Mouse (Mus musculus) heart, adult 9 months (tissue): ENCODE measurements at regions not wholly inside any gene's neighbourhood (a gene's known extent, or its start where the extent isn't known, plus 50 kb on each side); places are given as distances from the start of the nearest gene placed in this dataset.

Source experiments
- DNase-seq, 2 experiments: peaks; one replicate each; pipeline ENCODE4 v3.0.0; 2022; ENCODE audit warnings: low spot score in 2 of 2

DNA sequence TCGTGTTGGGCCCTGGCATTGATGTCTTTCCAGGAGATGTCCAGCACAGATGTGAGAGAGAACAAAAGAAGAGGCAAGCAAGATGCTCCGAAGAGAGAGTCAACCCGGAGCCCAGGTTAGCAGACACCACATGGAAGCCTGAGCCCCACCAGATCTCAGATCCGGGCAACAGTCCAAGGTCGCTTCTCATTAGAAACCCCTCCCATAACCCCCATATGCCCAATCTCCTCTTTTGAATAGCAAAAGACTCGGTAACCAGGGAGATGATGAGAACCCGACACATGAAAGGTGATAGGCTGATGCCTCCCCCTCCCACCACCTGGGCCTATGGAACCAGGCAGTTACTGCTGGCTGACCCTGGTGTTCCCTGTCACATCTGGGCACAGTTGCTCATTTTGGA lies 155.7 kb upstream of the Igsf21 start:
- DNase-seq: no peak

DNA sequence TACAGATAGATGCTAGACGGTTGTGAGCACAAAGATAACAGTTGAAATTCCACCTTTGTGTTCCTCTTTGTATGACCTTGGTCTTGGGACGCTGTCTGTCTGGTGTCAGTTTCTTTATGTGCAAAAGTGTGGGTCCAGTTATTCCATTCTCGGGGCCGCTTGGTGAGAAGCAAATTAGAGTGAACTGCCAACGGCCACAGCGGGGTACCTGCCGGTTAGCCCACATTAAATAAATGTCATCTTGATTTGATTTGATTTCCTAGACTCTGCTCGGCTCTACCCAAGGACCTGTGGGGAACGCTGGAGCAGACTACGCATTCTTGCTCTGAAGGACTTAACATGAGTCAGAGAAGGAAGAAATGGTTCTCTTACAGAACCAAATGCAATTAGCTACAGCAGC lies 155.0 kb upstream of the Igsf21 start:
- DNase-seq: no peak

DNA sequence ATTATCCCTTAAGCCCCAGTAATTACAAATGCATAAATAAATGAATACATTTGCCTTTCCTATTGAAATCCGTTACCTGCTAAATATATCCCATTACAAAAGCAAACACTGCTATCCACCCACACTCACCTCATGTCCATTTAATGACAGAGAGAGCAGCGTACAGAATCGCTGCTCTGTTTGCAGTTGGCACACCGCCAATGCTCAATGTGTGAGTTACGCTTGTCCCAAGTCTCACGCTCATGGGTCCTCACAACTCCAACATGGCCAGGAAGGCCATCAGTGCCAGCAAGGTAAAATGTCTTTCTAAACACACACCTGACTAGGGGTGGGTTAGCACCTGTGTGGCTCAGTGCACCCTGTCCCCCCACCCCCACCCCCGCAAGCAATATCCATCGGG lies 150.0 kb upstream of the Igsf21 start:
- no peak for DNase-seq

DNA sequence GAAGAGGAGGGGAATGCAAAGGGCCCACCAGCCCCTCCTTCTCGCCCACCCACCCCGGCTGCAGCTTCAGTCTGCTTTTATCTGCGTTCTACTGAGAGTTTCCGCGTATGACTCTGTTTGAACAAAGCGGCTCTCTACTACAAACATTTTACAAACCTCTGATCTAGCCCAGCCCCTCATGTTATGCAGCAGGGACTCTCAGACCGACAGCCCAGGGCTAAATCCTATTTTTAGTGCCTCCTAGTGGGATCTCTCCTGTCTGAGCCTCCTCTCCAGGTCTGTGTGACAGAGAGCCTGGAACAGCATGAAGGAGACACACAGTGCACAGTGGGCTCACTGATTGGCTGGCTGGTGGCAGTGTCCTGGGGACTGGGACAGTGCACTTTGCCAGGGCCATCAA lies 145.7 kb upstream of the Igsf21 start:
- no peak for DNase-seq

DNA sequence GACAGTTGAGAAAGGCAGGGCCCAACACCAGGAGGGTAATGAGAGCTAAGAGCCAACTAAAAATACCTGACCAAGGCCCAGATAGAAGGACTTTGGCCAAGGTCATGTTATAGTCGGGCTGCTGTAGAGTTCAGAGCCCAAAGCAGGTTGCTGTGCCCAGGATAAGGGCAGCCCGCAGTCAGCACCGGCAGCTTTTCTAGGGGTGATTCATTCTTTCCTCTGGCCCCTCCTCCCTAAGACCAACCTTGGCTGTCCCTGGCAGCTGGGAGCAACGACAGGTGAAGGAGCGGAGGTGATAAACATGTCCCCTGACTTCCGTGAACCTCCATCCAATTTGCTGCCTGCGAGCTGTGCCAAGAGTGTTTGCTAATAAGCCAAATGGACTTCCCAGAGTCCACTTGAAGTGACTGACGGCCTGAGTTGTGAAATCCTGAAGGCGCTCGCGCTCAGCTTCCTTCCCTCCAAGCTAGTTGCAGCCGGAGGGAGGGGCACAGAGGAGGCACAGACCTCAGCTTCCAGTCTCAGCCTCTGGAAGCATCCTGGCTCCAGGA lies 144.2 kb upstream of the Igsf21 start:
- peak in 1 of 2 experiments; percentile 6 for DNase-seq

DNA sequence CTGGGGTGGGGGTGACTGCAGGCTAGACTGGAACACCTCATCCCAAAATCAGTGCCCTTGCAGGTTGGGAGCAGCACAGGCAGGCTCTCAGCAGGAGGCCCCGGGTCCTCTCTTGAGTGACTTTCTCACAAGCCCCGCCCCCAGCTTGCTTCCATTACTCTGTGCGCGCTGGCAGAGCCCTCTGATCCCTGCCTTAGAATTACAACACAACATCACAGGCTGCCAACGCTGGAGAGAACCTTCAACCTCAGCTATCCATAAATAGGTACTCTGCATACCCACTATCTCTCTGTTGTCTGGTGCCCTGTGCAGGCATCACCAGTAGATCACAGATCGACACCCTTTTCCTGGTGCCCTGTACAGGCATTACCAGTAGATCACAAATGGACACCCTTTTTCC lies 139.1 kb upstream of the Igsf21 start:
- no peak for DNase-seq

DNA sequence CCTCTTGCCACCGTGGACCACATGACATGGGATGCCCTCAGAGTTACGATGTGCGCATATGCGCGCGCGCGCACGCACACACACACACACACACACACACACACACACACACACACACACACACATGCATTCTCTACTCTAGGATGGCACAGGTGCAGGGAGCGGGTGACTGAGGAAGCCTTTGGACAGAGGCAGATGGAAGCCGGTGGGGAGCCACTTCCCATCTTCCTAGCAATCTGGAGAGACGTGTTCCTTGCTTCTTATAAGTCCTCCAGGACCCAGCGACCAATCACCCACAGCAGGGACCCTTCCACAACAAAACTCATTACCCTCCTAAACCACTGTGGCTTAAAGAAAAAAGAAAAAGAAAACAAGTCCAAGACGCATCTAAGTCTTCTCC lies 138.6 kb upstream of the Igsf21 start:
- DNase-seq: no peak

DNA sequence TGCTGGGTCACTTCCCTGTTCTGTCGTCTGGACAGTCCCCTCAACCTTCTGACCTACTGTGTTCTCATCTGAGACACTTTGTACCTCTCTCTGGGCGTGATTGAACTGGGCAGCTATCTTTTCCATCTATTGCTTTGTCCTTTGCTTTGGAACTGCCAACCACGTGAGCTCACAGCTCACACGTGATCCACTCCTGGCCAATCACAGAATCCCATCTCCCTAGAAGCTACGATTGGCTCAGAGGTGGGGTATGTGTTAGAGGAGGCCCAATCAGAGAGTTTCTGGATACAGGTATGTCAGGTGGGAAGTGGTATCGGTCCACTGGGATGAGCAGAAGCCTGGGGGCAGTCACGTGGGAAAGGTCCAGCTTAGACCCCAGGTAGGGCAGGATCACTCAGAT lies 137.0 kb upstream of the Igsf21 start:
- DNase-seq: no peak

DNA sequence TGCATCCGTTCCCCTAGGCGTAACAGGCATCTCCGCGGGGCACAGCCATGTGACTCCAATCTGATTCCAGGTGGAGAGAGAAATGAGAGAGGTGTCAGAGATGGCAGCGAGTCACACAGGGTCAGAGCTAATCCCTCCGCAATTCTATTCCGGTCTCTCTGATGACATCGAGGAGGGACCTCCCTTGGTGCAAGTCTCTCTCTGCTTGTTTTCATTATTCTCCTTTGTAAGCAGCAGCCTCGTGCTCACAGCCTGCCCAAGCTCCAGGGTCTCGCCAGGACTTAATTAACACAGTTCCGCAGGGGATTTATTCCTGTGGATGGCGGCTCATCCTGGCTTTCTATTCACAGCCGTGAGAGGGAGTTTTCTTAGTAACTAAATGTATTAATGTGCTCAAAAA lies 134.1 kb upstream of the Igsf21 start:
- no peak for DNase-seq

DNA sequence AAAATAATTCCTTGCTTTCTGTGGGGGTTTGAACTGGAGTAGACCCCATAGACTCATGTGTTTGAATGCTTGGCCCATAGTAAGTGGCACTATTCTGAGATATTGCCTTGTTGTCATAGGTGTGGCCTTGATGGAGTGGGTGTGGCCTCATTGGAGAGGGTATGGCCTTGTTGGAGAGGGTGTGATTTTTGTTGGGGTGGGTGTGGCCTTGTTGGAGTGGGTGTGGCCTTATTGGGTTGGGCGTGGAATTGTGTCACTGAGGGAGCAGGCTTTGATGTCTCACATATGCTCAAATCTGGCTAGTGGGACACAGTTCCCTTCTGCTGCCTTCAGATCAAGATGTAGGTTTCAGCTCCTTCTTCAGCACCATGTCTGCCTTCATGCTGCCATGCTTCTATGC lies 131.4 kb upstream of the Igsf21 start:
- DNase-seq: no peak

DNA sequence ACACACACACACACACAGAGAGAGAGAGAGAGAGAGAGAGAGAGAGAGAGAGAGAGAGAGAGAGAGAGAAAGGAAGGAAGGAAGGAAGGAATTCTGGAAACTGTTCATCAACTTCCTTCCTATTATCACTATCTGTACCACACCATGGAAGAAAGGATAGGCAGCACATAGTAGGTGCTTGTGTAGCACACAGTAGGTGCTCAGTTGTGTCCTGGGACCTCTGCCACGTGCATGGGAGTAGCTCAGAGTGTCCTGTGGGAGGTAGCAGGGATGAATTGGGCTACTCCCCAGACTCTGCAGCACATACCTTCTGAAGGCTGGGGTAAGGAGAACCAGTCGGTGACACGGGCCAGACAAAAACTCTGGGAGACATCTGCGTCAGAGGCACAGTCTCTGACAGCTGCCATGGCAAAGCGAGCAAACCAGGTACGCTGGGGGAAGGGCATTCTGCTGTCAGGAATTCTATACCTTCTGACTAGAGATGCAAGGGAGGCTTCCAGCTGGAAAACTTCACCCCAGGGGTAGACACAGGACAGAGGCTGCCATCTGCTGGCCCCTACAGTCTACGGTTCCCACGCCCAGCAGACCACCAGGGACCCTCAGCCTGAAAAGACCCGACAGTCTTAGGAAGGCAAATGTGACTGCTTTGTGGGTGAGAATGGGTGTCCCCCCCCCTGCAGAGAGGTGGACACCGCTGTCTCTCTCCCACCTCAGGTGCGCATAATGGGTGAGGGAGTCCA lies 126.2 kb upstream of the Igsf21 start:
- no peak for DNase-seq

DNA sequence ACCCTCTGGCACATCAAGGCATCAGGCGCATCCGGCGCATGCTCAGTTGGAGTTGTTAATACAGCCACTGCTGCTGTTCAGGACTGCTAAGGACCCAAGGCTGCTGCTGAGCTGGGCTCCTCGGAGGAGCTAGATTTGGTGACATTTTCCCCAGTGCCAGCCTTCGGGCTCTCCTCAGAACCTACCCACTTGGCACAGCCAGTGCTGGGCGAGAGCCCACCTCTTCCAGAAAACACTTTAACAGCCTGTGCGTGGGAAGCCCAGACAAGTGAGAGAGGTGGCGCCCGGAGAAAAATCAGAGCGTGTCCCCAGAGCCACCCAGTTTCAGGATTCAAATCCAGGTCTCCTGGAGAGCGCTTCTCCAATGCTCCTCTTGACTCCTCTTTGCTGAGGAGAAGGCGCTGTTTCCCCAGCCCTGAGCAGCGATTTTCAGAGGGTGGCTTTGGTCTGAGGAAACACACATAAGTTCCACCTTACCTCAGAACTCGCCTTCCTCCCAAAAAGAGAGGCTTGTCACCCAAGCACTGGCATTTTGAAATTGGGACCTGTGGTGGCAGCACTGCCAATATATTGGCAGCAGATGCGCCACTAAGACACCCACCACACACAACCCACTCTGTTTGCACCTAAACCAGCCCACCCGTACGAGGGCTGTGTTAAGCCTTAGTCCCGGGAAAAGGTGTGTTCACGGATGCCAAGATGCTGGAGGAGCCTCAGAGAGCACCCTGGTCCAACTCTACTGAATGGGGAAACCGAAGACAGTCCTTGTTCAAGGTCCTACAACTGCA lies 125.0 kb upstream of the Igsf21 start:
- no peak for DNase-seq

DNA sequence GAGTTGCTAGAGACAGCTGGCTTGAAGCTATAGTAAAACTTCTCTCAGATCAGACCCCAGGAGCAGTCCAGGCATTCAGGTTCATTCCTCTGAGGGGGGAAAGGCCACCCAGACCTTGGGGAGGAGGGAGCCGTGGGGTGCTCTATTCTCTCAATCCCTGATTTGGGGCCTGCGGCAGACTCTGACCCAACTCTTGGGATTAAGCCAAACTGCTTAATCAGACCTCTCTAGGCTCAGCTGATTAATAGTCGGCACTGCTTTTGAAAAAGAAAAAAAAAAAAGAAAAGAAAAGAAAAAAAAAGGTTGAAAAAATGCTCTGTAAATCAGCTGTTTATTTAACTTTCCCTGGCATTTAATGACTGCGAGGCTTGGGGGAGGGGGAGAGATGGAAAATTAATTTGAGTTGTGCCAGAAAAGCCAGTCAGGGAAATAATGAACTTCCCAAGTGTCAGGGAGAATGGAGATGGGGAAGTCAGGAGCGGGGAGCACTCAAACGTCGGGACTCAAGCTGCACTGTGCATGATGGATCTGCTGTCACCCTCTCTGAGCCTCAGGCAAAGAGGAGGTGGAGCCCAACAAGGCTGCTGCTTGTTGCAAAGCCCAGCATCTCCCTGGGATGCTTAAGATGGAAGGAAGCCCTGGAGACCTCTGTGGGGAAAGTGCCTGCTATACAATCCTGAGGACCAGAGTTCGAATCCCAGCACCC lies 120.5 kb upstream of the Igsf21 start:
- no peak for DNase-seq

DNA sequence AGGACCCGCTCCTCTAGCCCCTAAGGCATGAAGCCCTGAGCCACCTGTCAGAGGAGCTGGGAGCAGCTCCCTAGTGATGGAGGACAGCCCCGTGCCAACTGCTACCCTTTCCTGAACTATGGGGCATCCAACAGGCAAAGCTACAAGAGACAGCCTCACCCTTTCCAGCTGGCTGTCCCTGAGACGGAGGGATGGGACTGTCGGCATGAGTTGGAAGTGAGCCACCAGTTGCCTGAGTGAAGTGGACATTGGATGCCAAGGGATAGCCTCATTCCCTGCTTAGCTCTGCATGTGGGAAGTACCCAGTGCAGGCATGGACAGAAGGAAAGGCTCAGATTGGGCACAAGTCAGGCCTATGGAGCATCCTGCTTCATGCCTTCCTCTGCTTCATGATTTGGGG lies 112.3 kb upstream of the Igsf21 start:
- DNase-seq: no peak

DNA sequence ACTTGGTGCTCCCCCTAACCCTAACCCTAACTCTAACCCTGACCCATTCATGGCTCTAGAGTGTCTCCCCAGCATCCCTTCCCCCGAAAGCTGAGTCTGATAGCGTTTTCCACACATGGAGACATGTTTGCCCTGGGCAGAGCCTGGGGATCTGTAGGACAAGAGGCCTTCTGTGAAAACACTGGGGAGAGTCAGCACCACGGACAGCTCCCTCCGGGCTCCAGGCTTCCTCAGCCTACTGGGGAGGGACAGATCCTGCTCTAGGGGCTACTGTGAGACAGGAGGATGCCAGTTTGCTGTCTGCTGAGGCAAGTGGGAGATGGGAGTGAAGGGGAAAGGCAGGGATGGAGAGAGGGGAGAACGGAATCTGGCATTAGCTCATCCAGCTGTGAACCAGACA lies 111.5 kb upstream of the Igsf21 start:
- peak in 1 of 2 experiments; percentile 26 for DNase-seq

DNA sequence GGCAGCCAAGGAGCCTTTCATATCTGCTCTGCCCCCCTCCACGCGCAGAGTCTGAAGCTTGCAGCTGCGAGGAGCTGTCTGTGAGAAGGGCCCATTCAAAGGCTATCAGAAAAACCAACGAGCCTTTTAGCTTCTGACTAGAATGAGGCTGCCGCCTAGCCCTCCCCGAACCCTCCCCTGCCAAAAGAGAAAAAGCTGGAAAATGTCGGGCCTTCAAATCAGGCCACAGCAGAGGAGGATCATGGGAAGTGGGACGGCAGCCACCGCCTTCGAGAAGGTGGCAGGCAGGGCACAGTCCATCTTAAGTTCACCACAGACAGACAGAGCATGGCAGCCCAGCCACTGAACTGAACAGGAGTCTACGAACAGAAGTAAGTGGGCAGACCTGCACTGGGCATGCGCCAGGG lies 108.6 kb upstream of the Igsf21 start:
- no peak for DNase-seq

DNA sequence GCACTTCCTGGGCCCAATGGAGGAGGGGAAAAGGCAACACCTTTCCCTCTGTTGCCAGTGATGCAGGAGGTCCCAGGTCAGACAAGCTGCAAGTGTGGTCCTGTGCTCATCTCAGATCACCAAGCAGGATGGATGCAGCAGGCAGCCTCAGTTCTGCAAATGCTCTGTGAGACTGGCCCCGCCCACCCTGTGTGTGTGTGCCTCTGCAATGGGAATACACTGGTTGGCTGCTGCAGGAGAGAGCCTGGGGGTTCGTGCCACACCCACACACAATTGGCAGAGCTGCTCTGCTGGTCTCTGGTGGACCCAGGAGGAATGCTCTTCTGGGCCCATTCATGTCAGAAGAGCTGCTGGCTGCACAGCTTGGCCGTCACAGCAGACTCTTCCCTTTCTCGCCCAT lies 102.2 kb upstream of the Igsf21 start:
- DNase-seq: no peak

DNA sequence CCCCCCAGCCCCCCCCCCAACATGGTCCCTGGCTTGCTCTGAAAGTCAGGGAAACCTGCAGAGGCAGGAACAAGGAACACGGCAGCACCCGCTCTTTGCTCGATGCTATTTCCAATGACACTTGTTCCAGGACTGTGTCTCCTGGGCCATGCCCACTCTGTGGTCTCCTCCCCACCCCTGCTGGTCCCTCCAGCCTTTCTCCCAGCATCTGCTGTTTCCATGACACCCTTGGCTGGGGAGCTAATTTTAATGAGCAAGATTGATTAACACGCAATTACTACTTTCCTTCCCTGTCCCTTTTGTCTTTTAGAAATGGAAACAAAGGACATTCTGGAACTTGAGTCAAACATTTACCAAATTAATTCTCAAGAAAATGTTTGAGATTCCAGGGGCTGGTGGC lies 83.6 kb upstream of the Igsf21 start:
- no peak for DNase-seq

DNA sequence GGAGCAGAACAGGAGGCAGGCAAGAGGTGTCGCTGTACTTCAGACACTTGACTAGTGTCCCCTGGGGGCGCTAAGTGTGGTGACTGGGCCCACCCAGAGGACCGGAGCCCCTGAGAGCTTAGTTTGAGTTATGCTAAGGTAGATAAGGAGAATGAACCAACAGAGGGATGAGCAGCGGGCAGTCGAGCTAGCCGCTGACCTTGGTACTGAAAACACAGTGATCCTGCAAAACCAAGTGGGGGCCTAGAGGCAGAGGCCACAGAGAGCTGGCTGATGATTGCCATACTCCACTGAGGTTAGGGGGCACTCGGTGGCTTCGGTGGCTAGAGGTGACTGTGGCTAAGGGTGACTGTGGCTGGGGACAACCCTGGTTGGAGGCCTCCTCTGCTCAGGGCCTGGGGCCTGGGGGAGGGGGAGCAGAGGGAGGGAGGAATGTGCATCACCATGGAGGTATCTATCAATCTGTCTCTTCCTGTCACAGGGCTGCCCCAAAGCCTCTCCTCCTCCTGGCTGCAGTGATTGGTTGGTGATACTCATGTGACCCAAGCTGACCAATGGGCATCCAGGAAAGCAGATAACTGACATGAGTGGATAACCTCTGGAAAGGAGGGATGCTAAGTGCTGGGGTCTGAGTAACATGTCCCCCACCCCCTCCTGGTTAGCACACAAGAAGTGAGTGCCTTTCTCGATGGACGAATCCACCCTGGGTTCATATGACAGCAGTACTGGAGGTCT lies 80.3 kb upstream of the Igsf21 start:
- no peak for DNase-seq

DNA sequence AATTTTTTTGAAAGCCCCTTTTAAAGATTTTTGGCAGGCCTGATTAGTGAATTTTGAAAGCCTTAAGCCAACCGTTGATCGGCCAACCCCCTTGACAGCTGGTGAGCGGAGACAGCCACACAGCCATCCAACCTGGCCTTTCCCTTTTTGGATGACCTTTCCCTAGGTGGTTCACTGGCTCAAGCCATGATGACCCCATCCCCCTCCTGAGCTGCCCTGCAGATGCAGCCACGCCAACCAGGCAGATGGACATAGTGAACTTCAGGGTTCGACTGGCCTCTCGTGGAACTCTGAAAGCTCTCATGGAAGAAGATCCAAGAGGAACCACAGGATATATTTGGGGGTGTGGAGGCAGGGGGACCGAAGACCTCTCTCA lies 79.1 kb upstream of the Igsf21 start:
- DNase-seq: no peak

DNA sequence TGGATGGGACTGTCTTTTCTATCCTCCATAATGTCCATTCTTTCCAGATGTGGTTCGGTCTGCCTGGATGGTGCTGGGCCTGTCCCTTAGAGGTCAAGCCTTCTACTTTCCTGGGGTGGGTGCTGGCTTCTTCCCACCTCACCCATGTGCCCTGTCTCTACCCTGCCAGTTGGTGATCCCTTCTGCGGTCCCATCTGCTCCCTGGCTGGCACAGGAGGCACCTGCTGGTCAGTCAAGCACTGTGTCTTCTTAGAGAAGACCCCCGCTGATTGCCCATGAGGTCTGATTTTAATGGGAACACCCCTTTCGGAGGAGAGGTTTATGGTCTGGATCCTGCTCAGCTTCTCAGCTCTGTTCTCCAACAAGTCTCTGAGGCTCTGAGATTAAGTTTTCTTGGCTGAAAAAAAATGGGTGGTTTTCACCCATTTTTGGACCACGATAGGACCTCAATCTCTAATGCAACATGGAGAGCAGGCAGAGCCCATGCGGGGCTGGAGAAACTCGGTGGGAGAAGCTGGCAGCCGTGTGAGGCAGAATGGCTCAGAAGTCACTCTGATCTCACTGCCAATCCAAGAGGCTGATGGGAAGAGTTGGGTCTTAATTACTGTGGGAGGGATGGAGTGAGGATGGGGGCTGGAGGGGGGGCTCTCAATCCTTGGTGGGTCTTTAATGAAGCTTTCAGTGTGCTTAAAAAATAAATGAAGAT lies 78.5 kb upstream of the Igsf21 start:
- no peak for DNase-seq
